Mouse (Mus musculus) thymus, adult 2 months (tissue): ENCODE results near the gene Arhgef28.

ENCODE experiments used
- CTCF ChIP-seq: fragments of 200-500 bp; IDR thresholded peaks from 2 replicates; pipeline ENCODE4 v1.5.1; 2012; ENCODE audit warnings: mild to moderate bottlenecking, control low read depth, low read length, moderate library complexity, borderline replicate concordance; ENCODE audit not compliant: control insufficient read depth, poor library complexity, insufficient read depth; ENCODE audit errors: extremely low read depth
- POLR2A ChIP-seq: fragments of 200-500 bp; IDR thresholded peaks from 2 replicates; pipeline ENCODE4 v1.6.1; 2012; ENCODE audit warnings: mild to moderate bottlenecking, low read length, control low read depth, moderate library complexity; ENCODE audit not compliant: control insufficient read depth, poor library complexity, insufficient read depth; ENCODE audit errors: extremely low read depth

- TF ChIP-seq CTCF (no peak), POLR2A (no peak)
Measured at GRCm38 (mm10) chr13:98146573-98147160, 59.6 kb downstream of the Arhgef28 start.
